Mouse (Mus musculus): ENCODE data around the gene Arl10. TPM values are rescaled to one million over a fixed set of nuclear protein-coding genes. Genes with fewer than 3 reads are reported as not detected.
A peak's percentile ranks its signal among the peaks of the same experiment; 100 is the strongest.

Arl10 gene
- polyA plus RNA-seq, 1 experiment from 2014 or later, result 16.8 TPM

- Histone ChIP-seq H3K36me3 (ENCODE audit: control insufficient read depth, insufficient read depth, low read length) (no peaks in the 10 kb centered on the region), H3K4me2 (no peak overlapping the region), H3K27me3 (replicated peaks; ENCODE audit: control insufficient read depth, insufficient read depth, low read length) (no peaks in the 10 kb centered on the region), H3K27ac (ENCODE audit: low read depth, low read length) (no peak overlapping the region), H3K9ac (ENCODE audit: low read depth, low read length) (no peak overlapping the region), H3K9me3 (ENCODE audit: control insufficient read depth, low read length) (no peaks in the 10 kb centered on the region), H3K4me1 (replicated peaks; ENCODE audit: control insufficient read depth, insufficient read depth, low read length) (no peaks in the 10 kb centered on the region; the same call in 1 of the 2 replicates), H3K4me3 (ENCODE audit: low read depth, low read length) (no peak overlapping the region)
- DNase-seq (ENCODE audit: low spot score), result no peak
- ATAC-seq (replicated peaks; ENCODE audit: low FRiP score), result no peak
- 77% methylated on average over 8 of the region's 8 CpGs for WGBS
These were observed 41.5 kb downstream of the Arl10 start for GRCm38 (mm10) chr13:54616307-54616706.

- no peaks in the 10 kb centered on the region for H3K9me3 ChIP-seq (ENCODE audit: control insufficient read depth, low read length)
- no peak for DNase-seq (ENCODE audit: low spot score)
- H3K9ac ChIP-seq (ENCODE audit: low read depth, low read length), result no peak overlapping the region
- H3K36me3 ChIP-seq (ENCODE audit: control insufficient read depth, insufficient read depth, low read length), result no peaks in the 10 kb centered on the region
- no peak for ATAC-seq (replicated peaks; ENCODE audit: low FRiP score)
- H3K4me3 ChIP-seq (ENCODE audit: low read depth, low read length), result no peak overlapping the region
- H3K27me3 ChIP-seq (replicated peaks; ENCODE audit: control insufficient read depth, insufficient read depth, low read length), result no peaks in the 10 kb centered on the region
- WGBS, result 65% methylated on average over 6 of the region's 6 CpGs
- H3K4me2 ChIP-seq, result no peak overlapping the region
- no peak overlapping the region for H3K27ac ChIP-seq (ENCODE audit: low read depth, low read length)
- no peaks in the 10 kb centered on the region; the same call in 1 of the 2 replicates for H3K4me1 ChIP-seq (replicated peaks; ENCODE audit: control insufficient read depth, insufficient read depth, low read length)
These were observed 42.2 kb downstream of the Arl10 start for GRCm38 (mm10) chr13:54616998-54617397.

- Histone ChIP-seq H3K27ac (ENCODE audit: low read depth, low read length) (peak within 1 kb of the TSS; percentile 70), H3K36me3 (ENCODE audit: control insufficient read depth, insufficient read depth, low read length) (no peaks in the 10 kb centered on the region), H3K27me3 (replicated peaks; ENCODE audit: control insufficient read depth, insufficient read depth, low read length) (no peaks in the 10 kb centered on the region), H3K9me3 (ENCODE audit: control insufficient read depth, low read length) (no peaks in the 10 kb centered on the region), H3K4me1 (replicated peaks; ENCODE audit: control insufficient read depth, insufficient read depth, low read length) (peaks cover 11% of the 10 kb centered on the region), H3K4me3 (ENCODE audit: low read depth, low read length) (peak within 1 kb of the TSS; percentile 94), H3K4me2 (peak within 1 kb of the TSS; percentile 91), H3K9ac (ENCODE audit: low read depth, low read length) (peak within 1 kb of the TSS; percentile 96)
- ATAC-seq (replicated peaks; ENCODE audit: low FRiP score) (peak; percentile 97), DNase-seq (ENCODE audit: low spot score) (peak; percentile 99)
- 11% methylated on average over 44 of the region's 44 CpGs for WGBS
These were observed 46.5 kb downstream of the Arl10 start, which contains the start of gene Faf2 for GRCm38 (mm10) chr13:54621155-54621932. TSS of gene Faf2 (plus strand) at chr13:54621784.

- peak overlapping the region; percentile 94 for H3K4me3 ChIP-seq (ENCODE audit: low read depth, low read length)
- no peaks in the 10 kb centered on the region for H3K27me3 ChIP-seq (replicated peaks; ENCODE audit: control insufficient read depth, insufficient read depth, low read length)
- peak overlapping the region; percentile 70 for H3K27ac ChIP-seq (ENCODE audit: low read depth, low read length)
- peak overlapping the region; percentile 96 for H3K9ac ChIP-seq (ENCODE audit: low read depth, low read length)
- peaks cover 11% of the 10 kb centered on the region for H3K4me1 ChIP-seq (replicated peaks; ENCODE audit: control insufficient read depth, insufficient read depth, low read length)
- H3K36me3 ChIP-seq (ENCODE audit: control insufficient read depth, insufficient read depth, low read length), result no peaks in the 10 kb centered on the region
- H3K9me3 ChIP-seq (ENCODE audit: control insufficient read depth, low read length), result no peaks in the 10 kb centered on the region
- WGBS, result under 1% methylated on average over 27 of the region's 27 CpGs
- DNase-seq (ENCODE audit: low spot score), result peak; percentile 41
- peak overlapping the region; percentile 91 for H3K4me2 ChIP-seq
- ATAC-seq (replicated peaks; ENCODE audit: low FRiP score), result peak; percentile 52
These were observed 47.2 kb downstream of the Arl10 start for GRCm38 (mm10) chr13:54621960-54622521.

GRCm38 (mm10) chr13:54629128-54629527, 54.3 kb downstream of the Arl10 start:
- WGBS, result 74% methylated on average over 4 of the region's 4 CpGs
- H3K4me2 ChIP-seq, result no peak overlapping the region
- H3K4me3 ChIP-seq (ENCODE audit: low read depth, low read length), result no peak overlapping the region
- no peak overlapping the region for H3K27ac ChIP-seq (ENCODE audit: low read depth, low read length)
- peaks cover 3% of the 10 kb centered on the region for H3K36me3 ChIP-seq (ENCODE audit: control insufficient read depth, insufficient read depth, low read length)
- DNase-seq (ENCODE audit: low spot score) (no peak), ATAC-seq (replicated peaks; ENCODE audit: low FRiP score) (no peak)
- no peaks in the 10 kb centered on the region for H3K9me3 ChIP-seq (ENCODE audit: control insufficient read depth, low read length)
- H3K4me1 ChIP-seq (replicated peaks; ENCODE audit: control insufficient read depth, insufficient read depth, low read length), result no peaks in the 10 kb centered on the region; the same call in 1 of the 2 replicates
- no peak overlapping the region for H3K9ac ChIP-seq (ENCODE audit: low read depth, low read length)
- H3K27me3 ChIP-seq (replicated peaks; ENCODE audit: control insufficient read depth, insufficient read depth, low read length), result no peaks in the 10 kb centered on the region

Small RNAs within 50 kb of the gene (microRNA-seq; reads per million reads assigned to microRNA genes)
- gene Gm24195 (ENCODE audit: borderline number of aligned reads), result not detected

Other genes starting within 250 kb of the Arl10 start
- 1.5 TPM in 2 replicates for gene Cplx2, start 203.7 kb upstream of the Arl10 start, polyA plus RNA-seq (2014; fragmentation: Nextera tagmentation; extraction: Ambion mirVana)
- gene Thoc3, start 106.2 kb upstream of the Arl10 start, polyA plus RNA-seq (2014; fragmentation: Nextera tagmentation; extraction: Ambion mirVana), result 121 and 130 TPM in 2 replicates
- 10.1 and 11.6 TPM in 2 replicates for gene Simc1, start 71.2 kb upstream of the Arl10 start, polyA plus RNA-seq (2014; fragmentation: Nextera tagmentation; extraction: Ambion mirVana)
- gene 4833439L19Rik, start 9.6 kb upstream of the Arl10 start, polyA plus RNA-seq (2014; fragmentation: Nextera tagmentation; extraction: Ambion mirVana), result 95.1 and 104 TPM in 2 replicates
- 137 and 152 TPM in 2 replicates for gene Nop16, start 15.1 kb downstream of the Arl10 start, polyA plus RNA-seq (2014; fragmentation: Nextera tagmentation; extraction: Ambion mirVana)
- 162 and 177 TPM in 2 replicates for gene Higd2a, start 15.2 kb downstream of the Arl10 start, polyA plus RNA-seq (2014; fragmentation: Nextera tagmentation; extraction: Ambion mirVana)
- 31.9 and 32.3 TPM in 2 replicates for gene Cltb, start 36.3 kb downstream of the Arl10 start, polyA plus RNA-seq (2014; fragmentation: Nextera tagmentation; extraction: Ambion mirVana)
- gene Faf2, start 46.8 kb downstream of the Arl10 start, polyA plus RNA-seq (2014; fragmentation: Nextera tagmentation; extraction: Ambion mirVana), result 52.7 and 55.2 TPM in 2 replicates
- gene Rnf44, start 118.9 kb downstream of the Arl10 start, polyA plus RNA-seq (2014; fragmentation: Nextera tagmentation; extraction: Ambion mirVana), result 71.5 and 82.3 TPM in 2 replicates
- 7.4 and 8.3 TPM in 2 replicates for gene Cdhr2, start 126.4 kb downstream of the Arl10 start, polyA plus RNA-seq (2014; fragmentation: Nextera tagmentation; extraction: Ambion mirVana)
- 0.29 and 0.30 TPM in 2 replicates for gene Gprin1, start 174.9 kb downstream of the Arl10 start, polyA plus RNA-seq (2014; fragmentation: Nextera tagmentation; extraction: Ambion mirVana)
- not detected in 2 replicates for gene Sncb, start 191.6 kb downstream of the Arl10 start, polyA plus RNA-seq (2014; fragmentation: Nextera tagmentation; extraction: Ambion mirVana)
- not detected in 2 replicates for gene Eif4e1b, start 209.0 kb downstream of the Arl10 start, polyA plus RNA-seq (2014; fragmentation: Nextera tagmentation; extraction: Ambion mirVana)
- 2.3 and 2.6 TPM in 2 replicates for gene Tspan17, start 214.4 kb downstream of the Arl10 start, polyA plus RNA-seq (2014; fragmentation: Nextera tagmentation; extraction: Ambion mirVana)